Mouse (Mus musculus) olfactory bulb, adult 2 months (tissue): ENCODE data around the gene Nlrx1.

ENCODE experiments used
- CTCF ChIP-seq: fragments of 200-500 bp; IDR thresholded peaks from 2 replicates; pipeline ENCODE4 v1.5.1; 2012; ENCODE audit warnings: low read depth, mild to moderate bottlenecking, low read length, moderate library complexity; ENCODE audit not compliant: insufficient read depth
- POLR2A ChIP-seq: fragments of 200-500 bp; IDR thresholded peaks from 2 replicates; pipeline ENCODE4 v1.6.1; 2012; ENCODE audit warnings: mild to moderate bottlenecking, low read depth, low read length, moderate library complexity; ENCODE audit not compliant: insufficient read depth

DNA sequence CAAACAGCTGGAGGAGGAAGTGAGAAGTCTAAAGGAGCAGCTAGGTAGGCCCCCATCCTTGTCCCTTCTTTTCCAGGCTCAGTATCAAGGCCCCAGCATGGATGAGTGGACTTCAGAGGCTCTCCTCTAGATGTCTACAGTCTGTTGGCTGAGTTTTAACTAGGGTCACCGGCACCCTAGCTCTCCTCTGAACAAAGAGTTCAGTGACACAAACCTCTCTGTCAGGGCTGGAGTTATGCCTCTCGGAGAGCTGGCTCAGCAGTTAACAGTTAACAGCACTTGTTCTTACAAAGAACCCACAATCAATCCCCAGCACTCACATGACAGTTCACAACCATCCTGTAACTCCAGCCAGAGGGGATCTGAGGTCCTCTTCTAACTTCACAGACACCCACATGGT is 24.8 kb downstream of the Nlrx1 start:
- TF ChIP-seq CTCF (no peak), POLR2A (no peak)
